Mouse (Mus musculus) testis, postnatal 14 days (tissue): Measurements from ENCODE around the gene Ormdl3.
A peak's percentile ranks its signal among the peaks of the same experiment; 100 is the strongest.

ENCODE experiments used
- DNase-seq: peaks from one replicate; pipeline ENCODE4 v3.0.0; 2021; ENCODE audit warnings: low spot score

Ormdl3 gene

DNA sequence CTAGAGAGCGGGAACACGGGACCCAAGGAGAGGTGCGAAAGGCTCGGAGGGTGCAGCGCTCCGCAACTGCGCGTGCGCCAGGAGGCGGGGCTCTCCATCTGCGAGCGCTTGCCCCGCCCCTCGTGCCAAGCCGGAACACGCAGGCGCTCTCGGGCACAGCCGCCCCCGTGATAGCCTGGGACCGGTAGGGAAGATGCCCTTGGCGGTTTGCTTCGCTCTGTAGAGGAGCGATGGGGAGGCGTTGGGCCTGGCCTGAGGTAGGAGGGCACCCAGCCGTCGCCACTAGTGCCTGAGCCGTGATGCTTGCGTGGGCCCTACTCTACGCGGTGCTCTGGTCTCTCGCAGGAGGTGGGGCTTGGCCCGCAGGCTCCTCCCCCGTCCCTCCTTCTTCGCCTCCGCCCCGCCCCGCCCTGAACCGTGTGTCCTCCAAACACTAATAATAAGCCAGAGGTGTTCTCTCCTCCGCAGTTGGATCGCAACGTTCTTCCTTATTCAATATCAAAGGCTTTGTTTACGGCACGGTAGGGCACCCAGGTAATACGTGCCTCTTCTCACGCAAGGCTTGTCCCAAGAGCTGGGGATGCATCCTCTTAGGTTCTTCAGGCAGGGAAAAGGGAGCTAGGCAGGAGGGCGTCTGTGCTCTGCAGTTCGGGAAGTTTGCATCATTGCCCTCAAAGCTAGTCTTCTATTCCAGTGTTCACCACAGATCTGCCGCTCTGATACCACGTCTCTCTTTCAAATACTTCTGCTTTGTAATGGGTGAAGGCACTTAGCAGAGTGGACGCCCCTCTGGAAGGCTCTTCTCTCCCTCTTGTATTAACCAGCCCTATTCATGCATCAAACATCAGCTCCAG lies 36.0 kb downstream of the Ormdl3 start, which contains the start of gene Zpbp2:
Gene Zpbp2, plus strand, starts transcription at position 123 of the 854 bp plus-strand sequence.
- DNase-seq: peak; percentile 90

DNA sequence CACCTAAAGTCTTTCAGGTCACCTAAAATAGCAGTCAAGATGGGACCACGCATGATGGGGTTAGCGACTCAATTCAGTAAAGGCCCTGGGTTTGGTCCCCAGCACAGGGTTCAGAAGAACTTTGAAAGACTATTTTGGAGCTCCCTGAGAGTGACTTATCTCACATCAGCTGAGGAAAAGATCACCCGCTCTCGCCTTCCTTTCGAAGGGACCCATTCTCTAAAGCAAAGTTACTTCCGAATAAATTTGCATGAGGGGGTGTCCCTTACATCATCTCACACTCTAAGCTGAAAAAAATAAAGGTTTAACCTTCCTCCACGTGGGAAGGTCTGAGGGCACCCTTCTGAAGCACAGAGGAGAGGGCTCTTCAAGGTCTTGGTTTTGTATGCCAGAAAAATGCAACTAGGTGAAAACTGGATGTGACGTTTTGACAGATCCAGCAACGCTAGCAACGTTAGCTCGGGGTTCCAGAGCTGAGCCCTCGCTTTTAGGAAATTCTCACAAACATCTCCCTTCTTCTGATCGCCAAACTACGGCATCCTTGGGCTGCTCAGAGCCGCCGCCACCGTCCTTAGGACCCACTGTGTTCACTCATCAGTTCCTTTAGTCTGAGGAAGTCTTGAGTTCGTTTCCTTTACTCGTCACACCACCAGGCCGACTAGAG lies 36.7 kb downstream of the Ormdl3 start:
- no peak for DNase-seq

DNA sequence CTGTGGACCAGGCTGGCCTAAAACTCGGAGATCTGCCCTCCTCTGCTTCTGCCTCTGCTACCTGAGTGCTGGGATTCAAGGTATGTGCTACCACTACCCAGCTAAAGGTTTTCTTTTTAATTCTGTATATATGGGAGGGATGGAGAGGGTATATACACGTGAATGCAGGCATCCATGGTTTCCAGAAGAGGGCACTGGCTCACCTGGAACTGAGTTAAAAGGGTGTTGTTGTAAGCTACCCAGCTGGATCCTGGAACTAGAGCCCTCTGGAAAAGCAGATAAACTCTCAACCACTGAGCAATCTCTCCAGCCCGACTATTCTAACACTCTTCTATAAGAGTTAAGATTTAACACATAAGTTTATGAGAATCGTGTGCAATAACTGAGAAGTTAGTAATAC lies 37.8 kb downstream of the Ormdl3 start:
- no peak for DNase-seq

DNA sequence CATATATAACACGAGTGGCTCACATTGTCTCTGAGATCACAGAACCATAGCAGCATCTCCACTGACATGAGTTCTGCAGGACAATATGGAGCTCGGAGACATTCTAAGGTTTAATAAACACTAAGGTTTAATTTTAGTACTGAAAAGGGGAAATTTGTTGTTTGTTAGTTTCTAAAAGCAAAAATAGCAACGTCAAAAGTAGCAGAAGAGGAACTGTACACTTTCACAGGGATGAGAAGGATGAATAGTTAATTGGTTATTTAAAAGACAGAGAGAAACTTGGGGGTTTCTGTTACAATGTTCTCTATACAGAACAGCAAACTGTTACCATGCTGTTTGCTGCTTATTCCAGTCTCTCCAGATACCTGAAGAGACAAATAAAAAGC lies 39.9 kb downstream of the Ormdl3 start:
- no peak for DNase-seq

DNA sequence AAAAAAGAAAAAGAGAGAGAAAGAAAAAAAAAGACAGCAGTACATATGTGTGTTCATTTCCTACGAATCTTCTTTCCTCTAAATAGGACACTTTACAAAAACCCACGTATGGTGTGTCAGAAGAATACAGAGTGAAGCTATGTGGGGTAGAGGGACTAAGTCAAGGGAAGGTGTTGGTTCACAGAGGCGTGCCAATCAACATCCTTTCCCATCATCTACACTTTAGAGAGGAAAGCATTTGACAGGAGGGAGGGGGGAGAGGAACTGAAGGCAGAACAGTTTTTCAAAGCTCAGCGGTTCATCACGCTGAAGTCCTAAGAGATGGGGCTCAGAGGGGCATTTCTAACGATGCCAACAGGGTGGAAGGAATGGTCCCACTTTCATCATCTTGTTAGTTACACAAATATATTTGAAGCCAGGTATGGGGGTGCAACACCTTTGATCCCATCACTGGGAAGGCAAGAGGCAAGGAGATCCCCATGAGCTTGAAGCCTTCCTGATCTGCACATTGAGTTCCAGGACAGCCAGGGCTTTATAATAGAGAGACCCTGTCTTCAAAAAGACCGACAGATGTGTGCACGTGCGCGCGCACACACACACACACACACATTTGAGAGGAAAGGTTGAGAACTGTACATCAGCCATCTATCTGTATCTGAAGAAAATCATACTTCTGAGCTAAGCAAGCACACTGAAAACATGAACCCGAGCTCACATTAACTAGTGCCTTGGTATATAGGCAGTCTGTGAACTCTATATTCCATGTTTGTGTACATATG lies 40.5 kb downstream of the Ormdl3 start:
- no peak for DNase-seq

DNA sequence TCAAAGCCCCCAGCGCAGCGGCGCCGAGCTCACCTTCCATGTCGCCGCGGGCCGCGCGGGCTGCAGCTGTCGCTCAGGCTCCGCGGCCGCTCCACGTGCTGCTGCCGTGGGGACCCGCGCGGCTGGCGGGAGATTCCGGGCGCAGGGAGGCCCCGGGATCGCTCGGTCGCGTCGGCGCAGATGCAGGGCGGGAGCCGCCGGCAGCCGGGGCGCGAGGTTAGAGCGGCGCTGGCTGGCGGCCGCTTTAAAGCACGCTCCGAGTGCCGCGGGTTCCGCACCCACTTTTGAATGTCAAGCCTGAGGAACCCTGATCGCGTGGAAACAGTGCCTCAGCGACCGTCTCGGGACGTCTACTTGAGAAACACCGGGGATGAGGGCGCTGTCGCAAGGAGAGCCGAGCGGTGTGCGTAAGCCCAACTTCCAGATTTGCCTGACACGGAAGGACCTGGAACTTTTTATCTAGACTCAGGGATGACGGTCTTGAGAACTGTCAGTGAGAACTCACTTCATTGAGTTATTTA lies 41.4 kb downstream of the Ormdl3 start, which contains the start of gene Ikzf3:
Gene Ikzf3, minus strand, starts transcription at position 321 of the 521 bp plus-strand sequence.
- peak; percentile 20 for DNase-seq

DNA sequence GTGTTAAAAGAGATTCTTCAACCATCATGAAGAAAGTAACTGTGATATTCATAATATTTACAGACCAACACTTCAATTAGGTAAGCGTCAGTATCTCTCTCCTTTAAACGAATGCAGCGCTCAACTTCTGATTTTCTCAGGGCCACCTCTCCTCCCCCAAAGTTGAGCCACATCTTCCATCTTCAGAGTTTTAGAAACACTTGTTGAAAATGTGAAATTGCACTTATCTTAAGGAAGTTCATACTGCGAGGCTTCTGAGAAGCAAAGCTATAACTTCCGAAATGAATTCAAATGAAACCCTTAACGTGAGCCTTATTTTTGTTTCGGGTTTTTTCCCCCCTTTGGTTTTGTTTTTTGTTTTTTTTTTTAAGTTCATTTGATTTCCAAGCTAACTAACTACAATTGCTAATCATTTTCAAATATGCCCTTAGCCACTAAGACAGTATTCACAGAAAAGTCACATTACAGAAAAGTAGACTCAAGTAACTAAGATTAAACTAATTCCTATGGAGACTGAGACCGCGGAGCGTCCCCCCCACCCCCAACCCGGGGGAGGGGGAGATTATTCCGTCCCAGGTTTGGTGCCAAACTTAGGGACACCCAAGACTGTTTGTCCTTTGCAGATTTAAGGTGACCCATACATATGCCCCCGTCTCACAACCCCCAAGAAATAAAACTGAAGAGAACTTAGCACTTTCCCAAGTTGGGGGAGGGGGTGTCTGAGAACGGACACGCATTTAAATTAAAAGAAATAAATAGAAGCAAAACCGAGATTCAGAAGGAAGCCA lies 42.1 kb downstream of the Ormdl3 start:
- DNase-seq: no peak

DNA sequence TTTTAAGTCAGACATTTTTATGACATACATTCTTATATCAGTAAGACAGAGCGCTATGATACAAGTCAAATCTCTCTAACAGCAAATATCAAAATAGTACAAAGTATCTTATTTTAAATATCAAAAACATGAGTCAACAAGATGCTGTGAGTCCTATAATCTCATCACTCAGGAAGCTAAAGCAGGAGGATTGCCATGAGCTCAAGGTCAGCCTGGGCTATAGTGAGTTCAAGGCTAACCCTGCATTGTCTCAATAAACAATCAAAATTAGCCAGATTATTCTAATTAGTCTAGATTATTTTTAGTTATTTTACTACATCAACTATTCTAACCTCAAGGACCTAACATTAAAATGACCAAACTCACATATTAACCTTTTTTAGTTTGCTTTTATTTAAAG lies 43.8 kb downstream of the Ormdl3 start:
- no peak for DNase-seq

DNA sequence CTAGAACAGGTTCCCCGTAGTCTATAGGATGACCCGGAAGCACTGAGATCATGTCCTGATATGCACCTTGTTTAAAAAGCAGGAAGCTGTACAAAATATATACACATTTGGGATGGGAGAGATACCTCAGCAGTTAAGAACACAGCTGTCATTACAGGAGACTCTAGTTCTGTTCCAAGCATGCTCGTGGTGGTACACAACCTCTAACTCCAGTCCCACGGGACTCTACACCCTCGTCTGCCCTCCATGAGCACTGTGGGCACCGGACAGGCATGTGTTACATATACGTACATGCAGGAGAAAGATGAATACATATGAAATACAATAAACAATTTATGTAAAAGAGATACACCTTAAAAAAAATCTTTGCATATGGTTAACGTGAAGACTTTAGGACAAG lies 44.6 kb downstream of the Ormdl3 start:
- DNase-seq: no peak

DNA sequence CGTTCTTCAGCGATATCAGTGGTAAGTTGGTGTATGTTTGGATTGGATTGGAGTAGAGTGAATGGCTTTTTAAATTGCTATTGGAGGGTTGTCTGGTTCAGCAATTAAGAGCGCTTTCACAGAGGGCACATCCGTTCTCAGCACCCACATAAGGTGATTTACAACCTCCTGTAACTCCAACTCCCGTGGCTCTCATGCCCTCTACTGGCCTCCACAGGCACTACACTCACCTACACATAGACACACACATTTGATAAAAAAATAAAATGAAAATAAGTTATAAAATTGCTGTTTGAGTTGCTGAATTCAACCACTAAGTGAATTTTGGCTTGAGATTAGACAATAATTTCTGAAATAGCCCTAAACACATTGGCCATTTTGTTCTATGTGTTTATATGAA lies 46.8 kb downstream of the Ormdl3 start:
- no peak for DNase-seq

DNA sequence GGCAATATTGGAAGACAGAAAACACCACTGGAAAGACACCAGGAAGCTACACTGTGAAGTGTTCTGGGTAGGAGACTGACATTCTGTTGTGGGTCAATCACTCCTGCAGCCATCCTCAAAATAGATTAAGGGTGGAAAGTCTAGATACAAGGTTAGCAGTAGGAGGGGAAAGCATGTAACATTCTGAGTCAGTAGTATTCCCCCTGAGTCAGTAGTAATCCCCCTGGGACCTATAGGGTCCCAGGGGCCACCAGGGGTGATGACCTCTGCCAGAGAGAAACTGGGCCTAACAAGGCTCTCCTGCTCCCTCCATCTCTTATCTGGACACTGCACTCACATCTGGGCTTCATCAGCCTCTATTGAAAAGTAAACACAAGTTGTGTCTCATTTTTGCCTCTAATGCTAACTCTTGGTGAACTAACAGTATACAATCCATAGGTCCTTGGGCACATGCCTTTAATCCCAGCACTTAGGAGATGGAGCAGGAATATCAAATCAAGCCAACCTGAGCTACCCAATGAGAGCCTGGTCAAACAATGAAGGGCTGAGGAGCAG lies 49.6 kb downstream of the Ormdl3 start:
- DNase-seq: no peak
